Mouse (Mus musculus): ENCODE measurements at regions not wholly inside any gene's neighbourhood (a gene's known extent, or its start where the extent isn't known, plus 50 kb on each side); places are given as distances from the start of the nearest gene placed in this dataset.

- no peak for DNase-seq
- intact Hi-C loops (cut with DNase I): loop anchor here (2.0 to 5.0 kb wide), 4 partner anchors 197 to 1584 kb away; partner anchors contain the start of gene Pard3b
Measured at GRCm38 (mm10) chr1:61378240-61378639, 260.4 kb upstream of the Pard3b start.

DNA sequence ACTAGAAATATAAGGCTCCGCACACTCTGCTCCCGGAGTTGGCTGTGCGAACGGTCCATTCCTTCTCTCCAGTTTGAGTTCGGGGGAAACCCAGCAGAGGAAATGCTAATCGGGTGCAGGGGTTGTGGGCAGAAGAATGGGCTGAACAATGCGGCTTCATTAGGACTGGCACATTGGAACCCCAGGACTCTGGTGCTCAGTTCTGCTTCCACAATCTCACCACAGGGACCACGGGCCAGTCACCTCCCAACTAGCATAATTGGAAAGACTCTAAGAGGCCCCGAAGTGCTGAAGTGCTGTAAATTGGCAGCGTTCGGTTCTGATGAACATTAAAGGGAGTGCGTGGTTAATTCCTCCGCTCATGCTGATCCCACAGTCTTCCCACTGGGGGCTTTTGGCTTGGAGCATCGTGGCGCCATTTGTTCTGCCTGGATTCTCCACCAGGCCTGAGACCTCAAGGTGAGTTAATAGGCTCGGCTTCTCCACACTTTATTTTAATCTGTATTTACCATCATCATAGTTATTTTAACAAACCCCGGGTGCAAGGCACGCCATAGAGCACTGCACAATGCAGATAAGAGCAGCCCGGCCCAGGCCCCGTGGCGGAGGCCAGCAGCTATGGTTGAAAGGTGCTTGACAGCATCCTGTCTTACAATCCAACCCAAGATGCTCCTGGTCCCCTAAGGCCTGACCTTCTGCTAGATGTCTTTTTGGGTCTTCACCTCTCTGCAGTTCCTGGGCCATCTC, 258.7 kb upstream of the Pard3b start:
- DNase-seq: no peak
- intact Hi-C loops (cut with DNase I): loop anchor here (2.0 to 5.0 kb wide), 4 partner anchors 199 to 1582 kb away; partner anchors contain the start of gene Pard3b

- intact Hi-C loops (cut with DNase I): no loop called here
- no peak for DNase-seq
Measured at GRCm38 (mm10) chr1:61387587-61387986, 251.0 kb upstream of the Pard3b start.

DNA sequence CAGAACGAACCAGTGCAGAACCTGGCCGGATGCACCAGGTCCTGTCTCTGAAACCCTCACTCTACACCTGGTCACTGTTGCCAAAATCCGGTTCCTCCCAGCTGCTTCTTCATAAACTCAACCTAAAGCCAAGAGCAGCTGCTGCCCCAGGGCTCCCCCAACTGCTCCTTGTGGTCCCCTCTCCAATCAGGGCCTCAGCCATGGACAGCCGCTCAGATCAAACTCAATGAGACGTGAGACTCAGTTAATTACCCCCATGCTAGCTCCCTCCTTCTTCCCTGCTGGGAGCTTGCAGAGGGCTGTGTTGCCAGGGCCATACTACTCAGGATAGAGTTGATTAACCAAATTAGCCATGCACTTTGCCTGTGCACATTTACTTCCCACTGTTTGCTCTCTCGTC, 240.8 kb upstream of the Pard3b start:
- intact Hi-C loops (cut with DNase I): no loop called here
- DNase-seq: no peak

DNA sequence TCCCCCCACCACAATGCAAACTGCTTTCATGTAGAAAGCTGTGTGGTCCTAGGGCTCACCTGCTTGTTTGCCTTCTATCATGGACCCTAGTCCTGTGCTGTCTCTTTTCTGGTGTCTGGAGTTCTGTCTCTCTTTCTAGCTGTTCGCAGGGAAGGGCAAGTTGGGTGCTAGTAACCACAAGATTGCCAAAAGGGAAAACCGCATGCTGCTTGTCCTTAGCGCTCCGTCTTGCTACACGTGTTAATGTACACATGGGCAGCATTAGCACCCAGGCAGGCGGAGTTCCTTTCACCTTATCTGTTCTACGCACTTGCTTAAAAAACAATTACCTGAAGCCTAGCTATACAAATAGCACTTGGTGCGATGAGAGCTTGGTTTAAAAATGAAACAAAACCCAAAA, 236.3 kb upstream of the Pard3b start:
- intact Hi-C loops (cut with DNase I): no loop called here
- DNase-seq: no peak

DNA sequence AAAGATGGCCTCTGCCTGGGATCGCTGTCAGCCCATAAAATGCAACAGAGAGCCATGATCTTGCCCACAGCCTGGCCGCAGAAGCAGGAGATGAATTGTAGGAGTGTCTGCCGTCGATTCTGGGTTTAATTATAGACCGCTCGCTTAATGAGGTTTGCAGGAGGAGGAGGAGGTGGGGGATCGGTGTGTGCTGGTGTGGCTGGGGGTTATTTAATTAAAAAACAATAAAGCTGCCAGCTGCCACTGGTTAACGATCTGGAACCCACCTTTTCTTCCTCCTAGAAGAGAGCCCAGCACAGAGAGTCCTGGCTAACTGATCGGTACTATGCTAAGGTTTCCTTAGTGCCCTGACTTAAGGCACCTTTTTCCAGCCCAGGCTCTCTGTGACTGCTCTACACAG, 231.4 kb upstream of the Pard3b start:
- DNase-seq: no peak
- intact Hi-C loops (cut with DNase I): no loop called here

DNA sequence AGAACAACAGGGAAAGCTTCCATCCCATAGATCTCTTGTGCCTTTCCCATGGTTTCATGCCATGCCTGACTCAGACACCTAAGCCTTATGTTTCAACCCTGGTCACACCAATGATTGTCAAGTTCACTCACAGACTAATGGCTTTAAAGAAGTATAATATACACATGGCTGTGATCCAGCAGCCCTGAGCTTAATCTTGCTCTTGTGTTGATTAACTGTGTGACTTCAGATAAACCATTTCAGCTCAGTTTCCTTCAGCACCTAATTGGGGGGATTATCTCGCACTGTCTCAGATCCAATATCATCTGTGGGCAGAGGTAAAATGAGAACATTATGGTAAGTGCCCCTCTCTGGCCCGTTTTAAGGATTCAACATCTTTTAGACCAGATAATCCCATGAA, 223.9 kb upstream of the Pard3b start:
- DNase-seq: no peak
- intact Hi-C loops (cut with DNase I): no loop called here

GRCm38 (mm10) chr1:61415426-61416195, 223.0 kb upstream of the Pard3b start:
- intact Hi-C loops (cut with DNase I): no loop called here

GRCm38 (mm10) chr1:61418396-61418795, 220.2 kb upstream of the Pard3b start:
- intact Hi-C loops (cut with DNase I): no loop called here
- peak; percentile 8 to 14 for DNase-seq

More at GRCm38 (mm10) chr1:61415426-61416195, 223.0 kb upstream of the Pard3b start:
- no peak for DNase-seq

DNA sequence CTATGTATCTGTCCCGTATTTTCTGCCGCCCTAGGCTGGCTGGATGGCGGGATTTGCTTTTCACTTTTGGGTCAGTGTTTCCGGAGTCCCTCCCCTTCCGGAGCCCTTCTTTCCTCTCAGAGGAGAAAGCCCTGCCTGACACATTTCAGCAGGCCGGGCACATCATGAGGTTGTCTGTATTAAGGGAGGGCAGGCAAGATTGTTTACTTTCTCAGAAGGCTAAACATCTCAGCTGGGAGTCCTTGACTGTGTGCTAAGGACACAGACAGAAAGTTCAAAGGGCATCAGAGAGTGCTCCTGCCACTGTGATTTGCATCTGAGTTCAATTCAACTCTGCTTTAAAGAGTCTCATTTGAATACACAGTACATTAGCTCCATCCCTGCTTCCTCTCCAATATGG, 218.8 kb upstream of the Pard3b start:
- intact Hi-C loops (cut with DNase I): no loop called here
- DNase-seq: no peak

GRCm38 (mm10) chr1:61423253-61423652, 215.4 kb upstream of the Pard3b start:
- intact Hi-C loops (cut with DNase I): no loop called here
- no peak for DNase-seq

- intact Hi-C loops (cut with DNase I): no loop called here
- peak; percentile 12 to 43 for DNase-seq
Measured at GRCm38 (mm10) chr1:61428706-61429501, 209.7 kb upstream of the Pard3b start.

- DNase-seq: no peak
- intact Hi-C loops (cut with DNase I): no loop called here
Measured at GRCm38 (mm10) chr1:61437603-61438002, 201.0 kb upstream of the Pard3b start.

- DNase-seq: no peak
- intact Hi-C loops (cut with DNase I): no loop called here
Measured at GRCm38 (mm10) chr1:61461435-61461834, 177.2 kb upstream of the Pard3b start.

- no peak for DNase-seq
- intact Hi-C loops (cut with DNase I): loop anchor here (10.0 kb wide), 1 partner anchor 124 kb away; no protein-coding TSS in a partner anchor
Measured at GRCm38 (mm10) chr1:61470617-61471214, 167.9 kb upstream of the Pard3b start.

- intact Hi-C loops (cut with DNase I): loop anchor here (10.0 kb wide), 1 partner anchor 123 kb away; no protein-coding TSS in a partner anchor
- DNase-seq: no peak
Measured at GRCm38 (mm10) chr1:61471779-61472578, 166.6 kb upstream of the Pard3b start.

DNA sequence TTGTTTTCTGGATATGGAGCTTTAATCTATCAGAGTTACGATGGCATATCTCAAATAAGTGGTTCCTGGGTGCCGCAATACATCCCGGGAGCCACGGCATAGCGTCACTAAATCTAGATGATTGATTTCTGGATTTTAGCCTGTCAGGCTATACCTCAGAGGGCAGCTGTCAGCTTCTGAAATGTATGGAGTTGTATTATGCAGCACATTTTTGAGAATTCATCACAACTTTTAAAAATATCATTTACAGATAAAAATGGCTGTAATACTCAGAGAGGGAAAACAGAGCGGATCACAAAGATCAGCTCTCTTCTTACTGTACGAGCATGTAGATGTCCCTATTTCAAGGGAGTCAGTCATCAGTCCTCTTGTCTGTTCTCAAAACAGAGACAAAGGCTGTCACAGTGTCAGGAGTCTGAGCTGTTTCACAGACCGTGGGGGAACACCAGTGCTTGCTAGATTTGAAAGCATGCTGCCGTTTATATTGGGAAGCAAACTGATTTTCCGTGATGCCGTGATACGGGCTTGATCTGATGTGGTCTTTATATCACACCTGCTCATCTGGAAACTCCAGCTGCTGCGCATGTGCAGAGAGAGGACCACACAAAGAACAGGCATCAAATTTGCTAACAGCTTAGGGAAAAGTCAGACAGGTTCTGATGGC, 165.9 kb upstream of the Pard3b start:
- DNase-seq: no peak
- intact Hi-C loops (cut with DNase I): loop anchor here (10.0 kb wide), 1 partner anchor 122 kb away; no protein-coding TSS in a partner anchor

GRCm38 (mm10) chr1:61485459-61485858, 153.2 kb upstream of the Pard3b start:
- intact Hi-C loops (cut with DNase I): no loop called here
- DNase-seq: no peak

DNA sequence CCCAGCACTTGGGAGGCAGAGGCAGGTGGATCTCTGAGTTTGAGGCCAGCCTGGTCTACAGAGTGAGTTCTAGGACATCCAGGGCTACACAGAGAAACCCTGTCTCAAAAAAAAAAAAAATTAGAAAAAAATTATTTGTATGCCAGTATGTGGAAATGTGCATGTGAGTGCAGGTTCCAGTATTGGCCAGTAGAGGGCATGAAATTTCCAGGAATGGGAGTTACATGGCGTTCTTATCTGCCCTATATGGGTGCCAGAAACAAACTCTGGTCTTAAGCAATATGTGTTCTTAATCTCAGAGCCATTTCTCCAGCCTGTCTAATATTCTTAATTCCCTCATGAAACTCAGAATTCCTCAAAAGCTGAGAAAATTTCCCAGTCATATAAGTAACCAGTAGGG, 113.7 kb upstream of the Pard3b start:
- intact Hi-C loops (cut with DNase I): no loop called here
- no peak for DNase-seq

Measured in heart, postnatal 14 days (tissue).